Mouse (Mus musculus): ENCODE data around the gene Cchcr1.

Cchcr1 gene

DNA sequence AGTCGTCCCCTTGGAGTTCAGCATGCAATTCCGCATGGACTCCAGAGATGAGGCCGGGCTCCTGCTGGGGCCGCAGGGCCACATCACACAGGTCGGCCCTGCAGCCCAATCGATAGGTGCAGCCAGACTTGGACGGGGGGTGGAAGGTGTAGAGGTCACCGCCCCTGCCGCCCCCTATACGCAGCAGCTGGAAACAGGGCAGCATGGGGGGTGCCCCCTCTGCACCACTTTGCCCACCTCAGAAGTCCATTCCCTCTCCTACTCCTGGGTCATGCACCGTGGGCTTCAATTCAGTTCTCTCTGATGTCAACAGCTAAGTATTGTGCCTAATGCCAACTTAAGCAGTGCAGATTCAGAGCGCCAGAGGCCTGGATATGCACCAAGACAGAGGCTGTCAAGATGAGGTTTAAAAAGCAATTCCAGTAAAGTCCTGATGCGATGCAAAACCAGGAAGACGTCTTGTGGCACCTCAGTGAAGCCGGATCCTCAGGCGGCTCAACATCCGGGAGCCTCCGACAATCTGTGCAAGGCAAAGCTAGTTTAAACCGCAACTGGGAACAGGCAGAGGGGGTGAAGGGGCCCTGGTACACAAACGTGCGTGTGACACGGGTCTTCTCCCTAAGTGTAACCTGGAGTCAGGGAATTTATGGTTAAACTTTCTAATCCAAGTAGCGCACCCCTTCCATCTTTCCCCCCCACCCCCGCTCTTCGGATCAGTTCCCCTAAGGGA lies 824 bp upstream of the Cchcr1 start:
- DNase-seq, result peak; percentile 24 to 29

DNA sequence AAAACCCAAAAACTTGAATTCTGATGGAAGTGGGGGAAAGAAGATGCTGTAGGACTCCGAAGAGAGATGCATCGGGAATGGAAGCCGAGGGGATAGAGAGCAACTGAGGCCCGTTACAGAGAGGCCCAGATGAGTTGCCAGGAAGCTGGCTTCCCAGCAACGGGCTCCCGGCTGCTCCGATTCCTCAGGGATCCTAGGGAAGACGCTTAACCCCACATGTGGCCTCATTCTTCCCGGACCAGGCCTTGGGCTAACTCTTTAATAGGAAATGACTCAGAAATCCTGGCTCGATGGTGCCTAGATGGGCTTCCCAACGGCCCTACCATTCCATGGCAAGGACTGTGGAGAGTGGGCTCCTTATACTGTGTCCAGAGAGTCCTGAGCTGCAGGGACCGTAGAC lies 626 bp downstream of the Cchcr1 start:
- DNase-seq, result no peak

DNA sequence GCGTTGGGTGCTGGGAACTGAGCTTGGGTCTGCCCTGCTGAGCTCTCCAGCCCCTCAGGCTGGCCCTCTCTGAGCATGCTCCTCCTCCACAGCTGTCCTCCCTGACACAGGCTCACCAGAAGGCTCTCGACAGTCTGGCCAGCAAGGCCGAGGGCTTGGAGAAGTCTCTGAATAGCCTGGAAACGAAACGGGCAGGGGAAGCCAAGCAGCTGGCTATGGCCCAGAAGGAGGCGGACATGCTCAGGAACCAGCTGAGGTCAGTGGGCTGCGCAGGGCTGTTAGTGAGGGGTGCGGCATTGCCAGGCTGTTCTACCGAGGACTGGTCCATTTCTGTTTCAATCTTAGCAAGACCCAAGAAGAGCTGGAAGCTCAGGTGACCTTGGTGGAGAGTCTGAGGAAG lies 7.5 kb downstream of the Cchcr1 start:
- DNase-seq, result no peak

DNA sequence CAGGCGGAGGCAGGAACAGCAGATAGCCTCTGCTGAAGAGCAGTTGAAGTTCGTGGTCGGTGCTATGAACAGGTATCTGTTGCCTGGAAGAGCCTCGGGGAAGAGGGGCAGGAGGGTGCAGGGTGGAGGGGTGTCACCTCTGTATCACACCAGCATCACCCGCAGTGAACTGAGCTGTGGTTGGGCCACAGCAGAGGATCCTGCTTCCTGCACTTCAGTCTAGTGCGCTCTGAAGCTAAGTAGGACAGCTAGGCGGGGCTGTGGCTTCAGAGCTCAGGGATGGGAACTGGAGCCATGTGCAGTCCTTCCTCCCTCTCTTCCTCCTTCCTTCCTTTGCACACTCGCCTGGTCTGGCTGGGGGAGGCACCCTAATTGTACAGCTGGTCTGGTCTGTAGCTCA lies 9.7 kb downstream of the Cchcr1 start:
- no peak for DNase-seq

DNA sequence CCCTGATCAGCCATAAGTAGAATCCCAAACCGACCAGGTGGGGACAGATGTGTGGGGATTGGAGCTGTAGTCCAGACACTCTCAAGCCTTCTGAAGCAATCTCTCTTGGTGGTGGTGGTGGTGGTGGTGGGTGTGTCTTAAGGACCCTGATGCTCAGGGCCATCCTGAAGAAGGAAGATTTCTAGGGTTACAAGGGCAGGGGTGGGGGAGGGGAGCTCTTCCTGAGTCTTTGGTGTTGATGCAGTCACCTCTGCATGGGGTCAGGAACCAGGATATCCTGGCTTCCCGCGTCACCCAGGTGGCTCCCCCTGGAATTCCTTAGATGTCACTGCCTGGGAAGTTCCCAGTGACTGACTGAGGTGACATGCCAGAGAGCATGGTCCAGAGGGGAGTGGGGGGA lies 15.5 kb downstream of the Cchcr1 start:
- DNase-seq, result no peak

DNA sequence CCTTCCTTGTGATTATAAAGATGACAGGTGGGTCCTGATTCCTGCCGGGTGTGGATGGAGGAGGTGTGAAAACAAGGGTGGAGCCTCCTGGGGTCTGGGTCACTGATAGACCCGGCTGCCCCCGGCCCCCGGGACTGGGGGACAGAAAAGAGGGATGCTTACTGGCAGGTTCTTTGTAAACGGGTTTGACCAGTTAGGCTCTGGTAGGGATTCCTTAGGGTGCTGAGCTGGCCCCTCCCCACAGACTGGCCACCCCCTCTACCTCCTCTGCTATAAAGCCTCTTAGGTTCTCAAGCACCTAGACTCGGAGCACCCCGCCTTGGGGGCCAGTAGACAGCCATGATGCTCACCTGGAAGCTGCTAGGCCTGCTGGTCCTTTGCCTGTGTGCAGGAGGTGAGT lies 16.0 kb downstream of the Cchcr1 start, which contains the start of gene Psors1c2:
Psors1c2 (plus strand) TSS at position 301 of the 400 bp plus-strand sequence.
- DNase-seq, result no peak

DNA sequence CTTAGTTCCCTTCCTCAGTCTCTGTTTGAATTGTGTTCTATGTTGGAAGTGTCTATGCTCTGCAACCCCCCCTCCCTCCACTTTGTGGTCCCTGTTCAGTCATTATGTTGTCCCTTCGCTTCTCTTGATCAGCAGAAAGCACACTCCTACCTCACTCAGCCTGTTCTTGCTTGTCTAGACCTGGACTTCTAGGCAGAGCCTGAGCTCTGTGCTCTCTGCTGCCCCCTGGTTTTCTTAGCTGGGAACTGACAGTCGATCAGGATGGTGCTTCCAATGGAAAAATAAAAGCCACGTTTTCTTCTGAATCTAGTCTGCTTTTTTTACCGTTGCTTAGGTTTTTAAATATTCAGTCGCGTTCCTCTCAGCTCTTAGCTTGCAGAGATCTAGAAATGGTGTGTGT lies 17.4 kb downstream of the Cchcr1 start:
- DNase-seq, result peak; percentile 65 to 80

DNA sequence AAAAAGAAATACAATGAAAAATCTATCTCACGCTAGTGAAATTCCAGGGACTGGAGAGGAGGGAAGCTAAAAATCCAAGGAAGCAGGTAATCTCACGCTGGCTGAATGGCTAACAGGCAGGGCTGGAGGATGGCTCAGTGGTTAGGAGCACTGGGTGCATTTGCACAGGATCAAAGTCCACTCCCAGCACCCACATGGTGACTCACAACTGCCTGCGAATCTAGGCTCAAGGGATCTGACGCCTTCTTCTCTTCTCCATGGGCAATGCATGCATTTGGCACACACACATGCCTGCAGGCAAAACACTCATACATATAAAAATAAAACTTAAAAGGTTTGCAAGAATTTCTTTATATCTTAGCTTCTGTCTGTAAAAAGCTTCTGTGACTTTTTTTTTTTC lies 20.5 kb downstream of the Cchcr1 start:
- no peak for DNase-seq

DNA sequence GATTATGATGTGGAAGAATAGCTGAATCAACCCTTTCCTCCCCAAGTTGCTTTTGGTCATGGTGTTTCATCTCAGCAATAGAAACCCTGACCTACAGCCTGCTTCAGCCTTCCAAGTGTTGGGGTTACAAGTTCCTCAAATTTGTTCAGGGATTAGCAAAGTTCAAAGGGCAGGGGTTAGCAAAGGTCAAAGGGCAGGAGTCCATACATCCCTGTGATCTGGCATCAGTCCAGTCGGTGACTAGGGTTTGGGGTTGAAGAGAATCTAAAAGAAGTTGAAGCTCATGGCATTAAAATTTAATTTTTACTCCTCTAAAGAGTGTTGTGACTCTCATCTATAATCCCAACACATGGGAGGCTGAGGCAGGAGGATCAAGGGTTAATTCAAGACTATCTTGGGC lies 21.6 kb downstream of the Cchcr1 start:
- no peak for DNase-seq

DNA sequence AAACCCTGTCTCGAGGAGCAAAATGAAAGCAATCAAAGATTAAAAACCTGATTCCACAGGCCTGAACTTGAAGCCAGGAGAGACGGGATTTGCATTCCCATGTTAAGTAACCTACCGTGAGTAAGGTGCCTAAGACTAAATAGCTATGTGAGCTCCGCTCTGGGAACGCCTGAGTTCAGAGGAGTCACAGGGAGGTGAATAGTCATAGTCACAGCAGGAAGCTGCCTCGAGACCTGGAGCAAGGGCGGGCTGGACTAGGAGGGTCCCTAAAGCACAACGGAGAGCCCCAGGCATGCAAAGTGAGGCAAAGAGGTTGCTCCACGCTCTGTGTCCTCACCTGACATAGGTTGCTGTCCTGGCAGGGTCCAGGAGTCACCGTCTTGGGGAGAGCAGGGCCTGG lies 22.6 kb downstream of the Cchcr1 start:
- DNase-seq, result no peak

DNA sequence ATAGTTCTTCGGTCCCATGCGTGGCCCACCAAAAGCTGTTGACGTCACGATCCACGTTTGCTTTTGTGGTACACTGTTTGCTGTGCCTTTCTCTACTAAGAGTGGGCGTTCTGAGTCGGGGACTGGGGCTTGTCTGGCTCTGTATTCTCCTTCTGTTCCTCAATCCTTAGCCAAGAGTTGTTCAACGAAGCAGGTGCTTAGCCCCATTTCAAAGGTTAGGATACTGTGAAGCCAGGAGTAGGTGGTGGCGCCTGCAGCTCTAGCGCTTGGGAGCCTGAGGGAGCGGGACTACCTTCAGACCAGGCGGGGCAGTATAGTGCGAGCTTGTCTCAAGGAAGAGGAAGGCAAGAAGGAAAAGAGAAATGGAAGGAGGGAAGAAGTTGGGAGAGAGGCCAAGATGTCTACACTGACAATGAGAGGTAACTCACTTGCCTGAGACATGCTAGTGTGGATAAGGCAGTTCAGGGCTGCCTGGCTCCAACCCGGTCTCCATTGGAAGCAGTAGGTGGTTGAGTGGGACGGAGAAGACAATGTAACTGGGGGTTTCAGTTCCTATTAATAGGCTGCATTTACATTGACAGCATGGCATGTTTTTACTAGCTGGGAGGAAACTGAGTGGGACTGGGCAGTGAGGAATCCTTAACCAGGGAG lies 26.0 kb downstream of the Cchcr1 start:
- no peak for DNase-seq

DNA sequence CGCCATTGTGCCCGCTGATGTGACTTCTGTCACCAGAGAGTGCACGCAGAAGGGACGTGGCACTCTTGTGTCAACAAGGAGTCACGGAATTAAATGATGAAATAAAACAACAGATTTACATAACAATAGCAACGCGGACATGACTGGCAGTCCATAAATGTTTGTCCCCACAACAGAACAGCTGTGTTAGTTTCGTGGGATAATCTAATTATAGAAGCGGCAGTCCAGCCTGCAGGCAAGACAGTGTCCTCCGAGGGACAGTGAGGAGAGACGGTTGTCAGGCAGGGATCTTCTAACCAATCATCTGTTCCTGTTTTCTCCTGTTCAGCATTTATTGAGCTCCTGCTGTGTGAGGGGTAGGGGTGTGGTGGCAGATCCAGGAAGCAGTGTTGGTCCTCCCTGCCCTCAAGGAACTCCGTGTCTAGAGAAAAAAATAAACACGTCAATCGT lies 26.5 kb downstream of the Cchcr1 start:
- DNase-seq, result no peak

DNA sequence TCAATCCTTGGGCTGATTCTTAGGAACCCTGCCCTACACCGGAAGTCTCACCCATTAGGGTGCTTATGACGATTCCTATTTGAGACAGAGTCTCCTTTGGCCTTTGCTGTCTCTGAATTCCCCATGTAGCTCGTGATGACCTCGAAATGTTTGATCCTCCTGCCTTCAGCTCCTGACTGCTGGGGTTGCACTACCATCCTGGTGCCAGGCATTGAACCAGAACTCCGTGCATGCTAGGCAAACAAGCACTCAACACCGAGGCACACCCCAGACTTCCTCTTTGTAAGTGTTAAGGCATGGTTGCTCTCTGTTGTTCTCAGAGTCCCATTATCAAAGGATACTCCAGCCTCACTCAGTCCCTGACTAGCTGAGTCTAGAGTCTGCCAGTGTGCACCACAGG lies 27.1 kb downstream of the Cchcr1 start:
- no peak for DNase-seq

DNA sequence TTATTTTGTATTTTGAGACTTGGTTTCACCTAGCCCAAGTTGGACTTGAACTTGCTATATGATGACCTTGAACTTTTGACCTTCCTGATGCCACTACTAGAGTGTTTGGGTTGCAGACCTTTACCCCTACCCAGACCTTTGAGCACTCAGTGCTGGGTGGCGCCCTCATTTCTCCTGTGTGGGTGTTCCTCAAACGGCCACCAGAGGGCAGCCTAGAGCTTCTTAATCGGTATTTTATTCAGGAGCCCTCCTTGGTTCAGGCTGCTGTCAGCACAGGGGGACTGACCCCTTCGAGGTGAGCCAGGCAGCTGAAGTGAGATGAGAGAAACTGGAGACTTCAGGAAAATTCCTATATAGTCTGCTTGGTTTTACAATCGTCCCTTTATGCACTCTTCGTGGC lies 27.8 kb downstream of the Cchcr1 start:
- peak; percentile 35 to 69 for DNase-seq

DNA sequence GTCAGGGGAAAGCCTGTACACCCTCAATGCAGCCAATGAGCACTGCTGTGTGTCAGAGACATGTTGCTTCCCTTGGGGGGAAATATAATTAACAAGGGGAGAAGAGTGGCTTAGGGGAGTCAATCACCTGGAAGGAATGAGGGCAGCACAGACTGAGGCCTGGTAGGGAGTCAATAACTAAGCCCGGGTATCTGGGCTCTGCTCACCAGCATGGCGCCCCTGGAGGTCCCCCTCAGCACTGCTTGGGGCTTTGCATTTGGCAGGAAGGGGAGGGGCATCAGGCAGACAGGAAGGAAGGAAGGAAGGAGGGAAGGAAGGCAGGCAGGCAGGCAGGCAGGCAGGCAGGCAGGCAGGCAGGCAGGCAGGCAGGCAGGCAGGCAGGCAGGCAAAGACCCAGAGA lies 30.6 kb downstream of the Cchcr1 start:
- DNase-seq, result no peak

DNA sequence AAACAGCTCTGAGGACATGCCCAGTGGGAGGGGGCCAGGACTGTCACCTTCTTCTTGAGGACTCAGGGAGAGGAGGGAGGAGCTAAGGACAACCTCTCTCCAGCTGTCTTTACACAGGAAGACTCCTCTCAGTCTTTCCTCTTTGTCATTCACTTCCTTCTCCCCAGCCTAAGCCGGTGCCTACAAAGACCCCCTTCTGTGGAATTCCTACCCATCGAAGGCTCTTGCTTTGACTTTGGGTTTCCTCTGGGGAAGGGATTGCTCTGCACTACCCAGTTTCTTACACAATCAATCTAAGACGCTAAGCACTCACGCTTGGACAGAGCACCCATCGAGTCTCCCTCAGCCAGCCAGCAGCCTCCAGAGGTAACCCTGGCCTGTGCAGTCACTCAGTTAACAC lies 31.7 kb downstream of the Cchcr1 start:
- DNase-seq, result no peak

DNA sequence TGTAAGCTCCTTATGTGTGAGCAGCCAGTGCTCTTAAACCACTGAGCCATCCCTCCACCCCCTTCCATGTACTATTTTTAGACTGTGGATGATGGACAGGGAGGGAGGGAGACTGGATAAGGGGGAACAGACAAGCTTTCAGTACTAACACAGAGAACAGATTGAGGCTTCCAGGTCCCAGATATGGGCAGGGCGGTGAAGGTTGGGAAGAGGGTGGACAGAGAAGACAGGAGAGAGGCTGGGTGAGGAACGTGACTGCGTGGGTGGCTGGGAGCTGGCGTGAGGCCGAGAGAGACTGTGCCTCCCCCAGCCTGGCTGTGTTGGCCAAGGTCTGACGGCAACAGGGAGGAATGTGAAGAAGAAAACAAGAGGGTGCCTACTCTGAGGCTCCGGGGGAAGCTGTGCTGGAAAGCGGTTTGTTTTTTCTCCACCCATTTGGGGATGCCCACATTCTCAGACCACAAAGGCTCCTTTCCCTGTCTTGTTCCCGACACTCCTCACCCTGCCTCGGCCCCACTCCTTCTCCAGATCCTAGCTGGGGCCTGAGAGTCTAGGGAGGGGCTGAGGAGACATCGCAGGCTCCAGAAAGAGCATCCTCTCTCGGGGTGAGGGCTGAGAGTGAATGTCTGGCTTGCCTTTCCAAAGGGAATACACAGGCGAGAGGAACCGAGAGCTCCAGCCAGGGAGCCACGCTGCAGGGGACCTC lies 32.7 kb downstream of the Cchcr1 start:
- DNase-seq, result peak; percentile 50 to 55

DNA sequence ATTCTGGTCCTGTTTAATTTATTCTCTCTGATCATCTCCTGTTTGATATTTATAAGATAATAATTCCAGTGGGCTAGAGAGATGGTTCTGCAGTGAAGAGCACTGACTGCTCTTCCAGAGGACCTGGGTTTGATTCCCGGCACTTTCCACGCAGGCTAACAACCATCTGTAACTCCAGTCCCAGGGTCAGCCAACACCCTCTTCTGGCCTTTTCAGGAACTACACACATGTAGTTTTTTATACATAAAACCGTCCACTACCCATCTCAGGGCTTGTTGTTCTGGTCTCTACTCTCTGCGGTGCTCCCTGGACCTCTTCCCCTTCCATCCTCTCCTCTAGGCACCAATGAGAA lies 33.2 kb downstream of the Cchcr1 start:
- DNase-seq, result no peak

DNA sequence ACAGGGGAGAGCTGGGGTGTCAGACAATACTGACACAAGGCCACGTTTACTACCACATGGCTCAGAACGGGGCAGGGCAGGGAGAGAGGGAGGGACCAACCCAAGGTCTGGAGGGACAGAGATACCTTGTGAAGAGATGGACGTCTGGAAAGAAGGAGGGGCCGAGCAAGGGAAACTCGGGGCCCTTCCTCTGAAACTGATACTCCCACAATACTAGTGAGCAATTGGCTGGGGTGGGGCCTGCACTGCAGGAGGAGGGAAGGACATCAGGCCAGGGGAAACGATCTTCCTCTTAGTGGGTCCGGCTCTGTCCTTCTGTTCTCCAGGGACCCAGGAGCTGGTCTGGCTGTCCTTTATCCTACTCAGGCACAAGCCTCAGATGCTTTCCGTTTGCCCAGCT lies 34.0 kb downstream of the Cchcr1 start:
- no peak for DNase-seq

DNA sequence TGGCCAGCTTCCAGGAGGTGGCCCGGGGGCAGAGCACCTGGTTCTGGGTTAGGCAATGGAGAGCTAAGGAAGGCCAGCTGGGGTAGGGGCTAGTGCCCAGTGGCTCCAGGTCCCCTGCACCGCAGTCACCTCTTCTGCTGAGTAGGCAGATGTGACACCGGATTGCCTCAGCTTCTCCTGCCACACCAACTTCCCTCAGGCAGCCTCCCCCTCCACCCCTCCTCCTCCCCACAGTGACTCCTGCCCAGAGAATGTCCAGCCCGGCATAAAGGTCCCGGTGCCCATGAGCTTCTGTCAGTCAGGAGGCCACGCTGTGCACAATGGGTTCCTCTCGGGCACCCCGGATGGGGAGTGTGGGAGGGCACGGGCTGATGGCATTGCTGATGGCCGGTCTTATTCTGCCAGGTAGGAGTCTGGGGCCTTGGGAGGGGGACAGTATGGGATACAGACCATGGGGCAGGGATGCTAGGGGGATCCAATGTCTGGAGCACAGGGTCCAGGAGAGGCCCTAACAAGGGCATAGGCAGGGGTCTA lies 35.0 kb downstream of the Cchcr1 start, which contains the start of gene Cdsn:
Cdsn (plus strand) TSS at position 248 of the 534 bp plus-strand sequence.
- DNase-seq, result no peak

DNA sequence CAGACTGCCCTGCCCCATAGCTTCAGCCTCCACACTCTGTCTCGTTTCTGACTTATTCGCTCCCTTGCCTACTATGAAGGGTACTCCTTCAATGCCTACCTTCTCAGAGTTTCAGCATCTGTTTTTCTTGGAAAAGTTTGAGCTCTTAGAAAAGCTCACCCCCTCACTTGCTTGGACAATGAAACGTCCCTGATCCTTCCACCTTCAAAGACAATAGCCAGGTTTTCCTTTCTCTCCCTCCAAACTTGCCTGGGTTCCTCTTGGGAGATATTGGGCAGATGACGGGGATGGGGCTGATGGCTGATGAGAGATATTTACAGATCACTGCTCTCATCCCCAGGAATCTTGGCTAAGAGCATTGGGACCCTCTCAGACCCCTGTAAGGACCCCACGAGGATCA lies 37.4 kb downstream of the Cchcr1 start:
- no peak for DNase-seq

DNA sequence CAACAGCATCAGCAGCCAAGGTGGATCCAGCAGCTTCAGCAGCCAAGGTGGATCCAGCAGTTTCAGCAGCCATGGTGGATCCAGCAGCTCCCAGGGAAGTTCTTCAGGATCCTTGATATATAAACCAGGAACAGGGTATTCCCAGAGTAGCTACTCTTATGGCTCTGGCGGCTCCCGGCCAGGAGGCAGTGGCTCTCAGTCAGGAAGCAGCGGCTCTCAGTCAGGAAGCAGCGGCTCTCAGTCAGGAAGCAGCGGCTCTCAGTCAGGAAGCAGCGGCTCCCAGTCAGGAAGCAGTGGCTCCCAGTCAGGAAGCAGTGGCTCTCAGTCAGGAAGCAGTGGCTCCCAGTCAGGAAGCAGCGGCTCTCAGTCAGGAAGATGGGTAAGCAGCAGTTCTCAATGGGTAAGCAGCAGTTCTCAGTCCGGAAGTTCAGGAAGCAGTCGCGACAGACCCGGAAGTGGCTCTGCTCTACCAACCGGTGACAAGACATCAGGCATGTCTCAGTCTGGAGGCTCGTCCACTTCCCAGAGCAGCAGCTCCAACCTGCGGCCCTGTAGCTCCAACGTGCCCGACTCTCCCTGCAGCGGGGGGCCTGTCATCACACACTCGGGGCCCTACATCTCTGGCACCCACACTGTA lies 38.0 kb downstream of the Cchcr1 start:
- no peak for DNase-seq

DNA sequence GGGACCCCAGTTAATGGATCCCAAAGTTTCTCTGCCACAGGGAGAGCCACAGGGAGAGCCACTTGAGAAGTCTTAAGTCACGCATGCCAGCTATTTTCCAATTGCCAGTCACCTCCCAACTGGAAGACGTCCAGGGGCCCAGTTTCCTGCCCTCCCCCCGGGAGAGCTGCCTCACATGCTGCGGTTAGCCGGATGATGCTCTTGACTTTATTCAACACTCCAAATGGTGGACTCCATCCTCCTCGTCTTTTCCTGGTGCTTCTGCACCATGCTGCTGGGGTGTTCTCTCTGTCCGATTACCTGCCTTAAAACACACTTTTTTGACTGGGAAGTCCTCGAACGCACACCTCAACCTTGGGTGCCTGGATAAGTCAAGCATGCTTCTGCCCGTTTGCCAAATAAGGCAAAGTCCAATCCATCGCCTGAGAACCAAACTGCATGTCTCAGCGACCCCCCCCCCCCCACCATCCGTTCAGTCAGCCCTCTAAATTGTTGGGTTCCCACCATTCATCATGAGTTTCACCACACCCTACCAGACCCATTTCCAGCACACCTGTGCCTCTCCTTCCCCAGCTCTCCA lies 39.4 kb downstream of the Cchcr1 start:
- peak; percentile 37 to 62 for DNase-seq

Data from kidney, adult 8-10 months (tissue).